20 mouse cellular contexts compared by ENCODE assay signal in genomic region chr17:45970741-45971550, GRCm38 (mm10).
DNase-seq lines count a peak whose midpoint lies in the region; ATAC-seq and TF ChIP-seq lines count a peak whose summit lies in the region.
"Had no signal": no experiment of that assay in that cellular context is flagged by ENCODE, and none has a peak within 500 bp of the region (broad histone marks: within the 10 kb centered on the region; RNA-seq: fewer than 3 reads in every experiment).

No protein-coding gene starts in this region.

- 0 out of 2 replicates have a peak, but pooled peaks cover under 1% of the 10 kb centered on the region for H3K27me3 ChIP-seq in embryonic facial prominence, embryonic 10.5 days (replicated peaks; ENCODE audit: low read depth, poor library complexity, severe bottlenecking)
- H3K27me3 ChIP-seq in liver, adult 2 months (ENCODE audit: control insufficient read depth, insufficient read depth, low read length): no peaks in the 10 kb centered on the region
- no peaks in the 10 kb centered on the region for H3K27me3 ChIP-seq in lung, postnatal 0 days (replicated peaks; ENCODE audit: insufficient read depth, low read length)
- H3K27me3 ChIP-seq: embryonic facial prominence, embryonic 15.5 days; midbrain, embryonic 12.5 days; neural tube, embryonic 13.5 days had no signal

- peak; percentile 58 for ATAC-seq in lung, postnatal 0 days
- ATAC-seq in granulocyte monocyte progenitor cell, adult 5-6 weeks (replicated peaks; ENCODE audit: poor library complexity, severe bottlenecking): no peak

- H3K36me3 ChIP-seq in embryonic facial prominence, embryonic 10.5 days (replicated peaks): no peaks in the 10 kb centered on the region
- H3K36me3 ChIP-seq in liver, adult 2 months (ENCODE audit: control insufficient read depth, insufficient read depth, low read length): no peaks in the 10 kb centered on the region
- H3K36me3 ChIP-seq in lung, postnatal 0 days (ENCODE audit: insufficient read depth, low read length): no peaks in the 10 kb centered on the region
- H3K36me3 ChIP-seq: embryonic facial prominence, embryonic 15.5 days; G1E; midbrain, embryonic 12.5 days; neural tube, embryonic 13.5 days had no signal

- TF ChIP-seq CTCF in gastrocnemius, adult 2 months (IDR thresholded peaks at IDR 0.05): no peak
- TF ChIP-seq CTCF in liver, adult 2 months (IDR thresholded peaks at IDR 0.05; ENCODE audit: low read depth, low read length): no peak
- no peak for TF ChIP-seq CTCF in lung, postnatal 0 days (IDR thresholded peaks at IDR 0.05)

- intact Hi-C loops in gastrocnemius, adult 2 months (cut with DNase I): no loop called here
- intact Hi-C loops in gastrocnemius, postnatal 36 days (cut with DNase I): no loop called here

- WGBS in embryonic facial prominence, embryonic 10.5 days: 79% methylated on average over 17 of the region's 17 CpGs
- WGBS in liver, adult 2 months: 43% methylated on average over 17 of the region's 17 CpGs
- WGBS in lung, postnatal 0 days: 50% methylated on average over 17 of the region's 17 CpGs

- no peak for TF ChIP-seq POLR2A in liver, adult 2 months (IDR thresholded peaks at IDR 0.05; ENCODE audit: extremely low read depth, insufficient read depth, low read length)

- H3K9me3 ChIP-seq in embryonic facial prominence, embryonic 10.5 days: no peaks in the 10 kb centered on the region
- no peaks in the 10 kb centered on the region for H3K9me3 ChIP-seq in lung, postnatal 0 days (ENCODE audit: low read length)
- H3K9me3 ChIP-seq: embryonic facial prominence, embryonic 15.5 days; G1E; midbrain, embryonic 12.5 days; neural tube, embryonic 13.5 days had no signal

- peaks cover 51% of the 10 kb centered on the region for H3K4me1 ChIP-seq in embryonic facial prominence, embryonic 10.5 days
- peaks cover 19% of the 10 kb centered on the region for H3K4me1 ChIP-seq in liver, adult 2 months (ENCODE audit: control insufficient read depth, insufficient read depth, low read length)
- peaks cover 3% of the 10 kb centered on the region; the same call in 1 of the 2 replicates for H3K4me1 ChIP-seq in lung, postnatal 0 days (ENCODE audit: insufficient read depth, low read depth, low read length)
- H3K4me1 ChIP-seq: neural tube, embryonic 13.5 days had no signal

- peak; percentile 8 for DNase-seq in gastrocnemius, adult 2 months
- DNase-seq in gastrocnemius, postnatal 36 days: no peak
- no peak for DNase-seq in embryonic facial prominence, embryonic 10.5 days (ENCODE audit: low spot score)
- peak; percentile 53 for DNase-seq in liver, adult 2 months (ENCODE audit: extremely low read depth, low read depth, low spot score)
- peak; percentile 82 for DNase-seq in lung, postnatal 0 days (ENCODE audit: low spot score)
- DNase-seq in heart, postnatal 4 days: no peak
- no peak for DNase-seq in urinary bladder, adult 18-20 months (ENCODE audit: low spot score in 2 of 2)
- DNase-seq: B cell, adult 2 months; cerebellum, postnatal 14 days; left cerebral cortex, postnatal 4 days; right cerebral cortex, adult 18-20 months; thymus, postnatal 25 days had no signal

- no peak overlapping the region for H3K4me2 ChIP-seq in lung, postnatal 0 days (replicated peaks; ENCODE audit: low read depth, low read length)
- H3K4me2 ChIP-seq: embryonic facial prominence, embryonic 15.5 days; heart, embryonic 11.5 days; hindbrain, embryonic 14.5 days; midbrain, embryonic 12.5 days; neural tube, embryonic 13.5 days had no signal

- H3K27ac ChIP-seq in gastrocnemius, adult 2 months: no peak overlapping the region
- peak overlapping the region; percentile 24; the same call in 1 of the 2 replicates for H3K27ac ChIP-seq in embryonic facial prominence, embryonic 10.5 days (replicated peaks)
- no peak overlapping the region for H3K27ac ChIP-seq in liver, adult 2 months (replicated peaks; ENCODE audit: insufficient read depth, low read depth, low read length)
- H3K27ac ChIP-seq in lung, postnatal 0 days (ENCODE audit: low read length): peak overlapping the region; percentile 86
- H3K27ac ChIP-seq: embryonic facial prominence, embryonic 15.5 days; hindbrain, embryonic 14.5 days; layer of hippocampus, adult 2 months; midbrain, embryonic 12.5 days; neural tube, embryonic 13.5 days had no signal

- 0 out of 2 replicates have a peak overlapping the region, but pooled peaks have one; percentile 5 for H3K9ac ChIP-seq in liver, adult 2 months (ENCODE audit: low read depth, low read length)
- H3K9ac ChIP-seq in lung, postnatal 0 days (replicated peaks; ENCODE audit: low read depth): no peak overlapping the region
- H3K9ac ChIP-seq: embryonic facial prominence, embryonic 15.5 days; hindbrain, embryonic 14.5 days; midbrain, embryonic 12.5 days; neural tube, embryonic 13.5 days had no signal

- H3K79me2 ChIP-seq in liver, adult 2 months (ENCODE audit: control insufficient read depth, insufficient read depth, low read length): no peaks in the 10 kb centered on the region

- H3K4me3 ChIP-seq in gastrocnemius, adult 2 months: no peak overlapping the region
- H3K4me3 ChIP-seq in embryonic facial prominence, embryonic 10.5 days: no peak overlapping the region
- H3K4me3 ChIP-seq in liver, adult 2 months (ENCODE audit: insufficient read depth, low read depth, low read length): no peak overlapping the region
- H3K4me3 ChIP-seq in lung, postnatal 0 days (ENCODE audit: low read depth, low read length): no peak overlapping the region
- H3K4me3 ChIP-seq: embryonic facial prominence, embryonic 15.5 days; layer of hippocampus, adult 2 months; midbrain, embryonic 12.5 days; neural tube, embryonic 13.5 days had no signal

- TF ChIP-seq EP300 in lung, postnatal 0 days (IDR thresholded peaks at IDR 0.05): peak; percentile 99

Comparison
In these comparisons a context has a peak if more than half of its experiments do, and no peak if none do; other contexts are left out.
1. DNase-seq: peak in gastrocnemius, adult 2 months (single experiment), liver, adult 2 months (single experiment) and lung, postnatal 0 days (single experiment); none in gastrocnemius, postnatal 36 days (0 of 2), embryonic facial prominence, embryonic 10.5 days (single experiment), heart, postnatal 4 days (single experiment) and urinary bladder, adult 18-20 months (0 of 2).
2. H3K27ac ChIP-seq: peak in embryonic facial prominence, embryonic 10.5 days (single experiment) and lung, postnatal 0 days (single experiment); none in gastrocnemius, adult 2 months (single experiment) and liver, adult 2 months (single experiment).